Mouse (Mus musculus) kidney, embryonic 15.5 days (tissue): ENCODE results near the gene Sptbn1. TPM values are rescaled to one million over a fixed set of nuclear protein-coding genes. Genes with fewer than 3 reads are reported as not detected.

Source experiments
- ATAC-seq: fragments of 200-750 bp; cut with Nextera tagmentation; replicated peaks from 2 replicates; pipeline ENCODE4 v1.8.0; 2017; ENCODE audit warnings: moderate TSS enrichment; ENCODE audit not compliant: low FRiP score
- H3K27ac ChIP-seq: fragments of 300-500 bp; sonication (generic); 2 replicates; pipeline ENCODE4 v1.5.1; 2015; ENCODE audit warnings: mild to moderate bottlenecking, inconsistent platforms
- H3K27me3 ChIP-seq: fragments of 300-500 bp; sonication (generic); 2 replicates; pipeline ENCODE4 v1.6.1; 2015; ENCODE audit warnings: inconsistent platforms
- H3K36me3 ChIP-seq: fragments of 300-500 bp; sonication (generic); 2 replicates; pipeline ENCODE4 v1.6.1; 2015; ENCODE audit warnings: inconsistent platforms
- H3K4me1 ChIP-seq: fragments of 300-500 bp; sonication (generic); 2 replicates; pipeline ENCODE4 v1.6.1; 2015; ENCODE audit warnings: inconsistent platforms
- H3K4me2 ChIP-seq: fragments of 300-500 bp; sonication (generic); 2 replicates; pipeline ENCODE4 v1.6.1; 2015; ENCODE audit warnings: moderate library complexity, mild to moderate bottlenecking, inconsistent platforms
- H3K4me3 ChIP-seq: fragments of 300-500 bp; sonication (generic); replicated peaks from 2 replicates; pipeline ENCODE4 v1.5.1; 2015; ENCODE audit warnings: mild to moderate bottlenecking, inconsistent platforms
- H3K9ac ChIP-seq: fragments of 300-500 bp; sonication (generic); 2 replicates; pipeline ENCODE4 v1.6.1; 2015; ENCODE audit warnings: mild to moderate bottlenecking, inconsistent platforms
- H3K9me3 ChIP-seq: fragments of 300-500 bp; sonication (generic); replicated peaks from 2 replicates; pipeline ENCODE4 v1.6.1; 2016; ENCODE audit warnings: inconsistent platforms
- WGBS: fragments of 180-500 bp; shearing (Covaris S2); methylation state at CpG from one replicate; pipeline ENCODE4 v1.1.7; 2015; ENCODE audit warnings: mixed read lengths; 5-methylcytosine and 5-hydroxymethylcytosine counted together
- polyA plus RNA-seq: library from polyadenylated mRNA; unstranded; fragments of >200 nt; fragmentation: Nextera tagmentation; extraction: Ambion mirVana; gene quantifications from 2 replicates; pipeline ENCODE4 v1.2.1, GENCODE M21; 2015

Sptbn1 gene
- polyA plus RNA-seq, 1 experiment from 2014 or later, result 119 TPM

DNA sequence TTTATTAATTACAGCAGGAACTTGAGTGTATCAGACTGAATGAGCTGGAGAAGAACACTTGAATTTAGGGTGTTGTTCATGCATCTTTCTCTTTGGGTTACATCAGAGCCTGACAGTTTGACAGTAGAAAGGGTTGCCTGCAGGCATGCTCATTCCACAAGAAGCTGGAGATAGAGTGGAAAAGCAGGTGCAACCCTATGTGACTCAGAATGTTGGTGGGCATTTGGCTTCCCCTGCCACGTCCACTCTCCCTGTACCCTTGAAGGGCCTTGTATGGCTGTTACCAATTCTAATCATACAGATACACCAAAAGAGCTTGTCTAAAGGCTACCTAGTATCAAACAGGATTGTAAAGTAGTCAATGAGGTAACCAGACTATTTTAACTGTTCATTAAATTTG, 106.2 kb downstream of the Sptbn1 start:
- no peaks in the 10 kb centered on the region for H3K27me3 ChIP-seq
- H3K4me1 ChIP-seq, result peaks cover 64% of the 10 kb centered on the region
- H3K4me2 ChIP-seq, result no peak overlapping the region
- H3K36me3 ChIP-seq, result peaks cover 5% of the 10 kb centered on the region; the same call in 1 of the 2 replicates
- ATAC-seq, result no peak
- no peak overlapping the region for H3K4me3 ChIP-seq
- H3K9me3 ChIP-seq, result no peaks in the 10 kb centered on the region
- H3K9ac ChIP-seq, result no peak overlapping the region
- H3K27ac ChIP-seq, result peak overlapping the region; percentile 41
- 79% methylated on average over 1 of the region's 1 CpGs for WGBS

DNA sequence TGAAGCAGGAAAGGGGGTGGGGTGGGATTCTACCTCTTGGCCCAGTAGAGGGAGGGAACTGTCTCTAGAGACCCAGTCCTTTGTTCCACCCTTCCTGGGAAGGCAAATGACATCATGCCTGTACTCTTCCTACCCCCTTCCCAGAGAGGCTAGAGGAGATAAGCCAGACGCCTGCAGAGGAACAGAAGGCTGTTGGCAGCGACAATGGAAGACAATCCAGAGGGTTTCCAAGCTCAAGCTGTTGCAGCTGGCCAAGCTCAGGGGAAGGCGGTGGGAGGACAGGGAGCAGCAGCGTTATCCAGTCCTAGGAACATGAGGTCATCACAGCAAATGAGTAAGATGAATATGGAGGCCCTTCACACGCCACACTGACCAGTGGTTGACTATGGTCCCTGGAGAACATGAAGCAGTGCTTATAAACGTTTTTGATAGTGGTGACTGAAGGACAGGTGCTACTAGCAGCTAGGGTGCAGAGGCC, 106.8 kb downstream of the Sptbn1 start:
- H3K36me3 ChIP-seq, result peaks cover 5% of the 10 kb centered on the region; the same call in 1 of the 2 replicates
- no peak overlapping the region for H3K4me3 ChIP-seq
- peak; percentile 57 for ATAC-seq
- H3K4me1 ChIP-seq, result peaks cover 64% of the 10 kb centered on the region
- H3K27me3 ChIP-seq, result no peaks in the 10 kb centered on the region
- no peak overlapping the region for H3K4me2 ChIP-seq
- peak overlapping the region; percentile 78 for H3K27ac ChIP-seq
- no peaks in the 10 kb centered on the region for H3K9me3 ChIP-seq
- no peak overlapping the region for H3K9ac ChIP-seq
- 32% methylated on average over 6 of the region's 6 CpGs for WGBS

DNA sequence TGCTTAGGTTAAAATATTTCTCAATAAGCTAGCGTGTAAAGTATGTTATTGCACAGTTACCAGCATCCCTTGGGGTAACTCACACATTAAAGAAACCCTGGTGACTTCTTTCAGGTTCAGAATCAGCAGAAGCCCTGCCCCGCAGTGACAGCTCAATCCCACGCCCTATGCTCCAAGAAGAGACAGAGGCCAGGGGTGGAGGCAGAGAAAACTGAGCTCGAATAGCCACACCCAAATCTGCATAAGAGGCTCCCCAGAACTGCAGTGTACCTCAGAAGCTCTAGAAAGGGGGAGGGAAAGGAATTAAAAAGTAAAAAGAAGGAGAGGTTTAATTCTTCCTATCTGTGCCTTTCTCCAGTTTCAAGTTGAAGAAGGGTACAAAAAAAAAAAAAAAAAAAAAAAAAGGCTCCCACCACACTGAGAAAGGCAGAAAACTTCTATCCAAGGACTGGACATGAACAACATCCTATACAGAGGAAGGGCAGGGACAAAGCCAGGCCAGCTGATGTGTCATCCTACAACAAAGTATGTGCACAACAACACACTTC, 107.3 kb downstream of the Sptbn1 start:
- H3K9ac ChIP-seq, result no peak overlapping the region
- WGBS, result 62% methylated on average over 4 of the region's 4 CpGs
- no peaks in the 10 kb centered on the region for H3K9me3 ChIP-seq
- no peak for ATAC-seq
- peaks cover 63% of the 10 kb centered on the region for H3K4me1 ChIP-seq
- no peak overlapping the region for H3K4me2 ChIP-seq
- peak overlapping the region; percentile 78; the same call in 1 of the 2 replicates for H3K27ac ChIP-seq
- H3K27me3 ChIP-seq, result no peaks in the 10 kb centered on the region
- H3K4me3 ChIP-seq, result no peak overlapping the region
- peaks cover 5% of the 10 kb centered on the region; the same call in 1 of the 2 replicates for H3K36me3 ChIP-seq

DNA sequence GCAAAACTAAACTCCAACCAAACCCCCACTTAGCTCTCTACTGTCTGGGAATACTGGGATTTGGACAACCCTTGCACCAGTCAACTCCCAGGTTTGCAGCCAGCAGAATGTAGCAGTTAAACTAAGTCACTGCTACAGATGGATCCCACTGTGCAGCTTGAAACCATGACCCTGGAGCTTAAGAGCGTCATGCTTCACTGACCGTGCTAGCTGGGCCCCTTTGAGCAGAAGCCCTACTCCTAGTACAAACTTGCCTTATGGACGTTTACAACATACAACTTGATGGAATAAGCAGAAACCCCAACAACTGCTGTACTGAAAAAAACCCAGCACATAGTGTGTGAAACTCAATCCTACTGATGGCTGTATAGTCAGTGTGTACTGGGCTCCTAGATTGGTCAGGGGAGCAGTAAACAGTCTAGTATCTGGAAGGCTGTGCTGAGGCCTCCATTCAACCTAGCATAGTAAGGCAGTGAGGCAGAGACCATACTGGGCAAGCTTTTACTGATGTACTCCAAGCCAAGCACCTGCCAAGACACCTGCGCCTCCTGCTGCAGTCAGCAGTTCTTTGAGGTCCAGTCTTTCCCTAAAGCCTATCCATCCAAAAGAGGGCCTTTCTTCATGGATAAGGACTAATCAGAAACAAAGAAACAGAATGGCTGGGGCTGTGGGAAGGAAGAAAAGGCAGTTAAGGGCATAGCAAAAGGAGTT, 108.3 kb downstream of the Sptbn1 start:
- no peak overlapping the region for H3K9ac ChIP-seq
- no peaks in the 10 kb centered on the region for H3K27me3 ChIP-seq
- WGBS, result 64% methylated on average over 4 of the region's 4 CpGs
- ATAC-seq, result peak; percentile 76
- peak overlapping the region; percentile 78 for H3K27ac ChIP-seq
- no peak overlapping the region for H3K4me3 ChIP-seq
- peaks cover 60% of the 10 kb centered on the region for H3K4me1 ChIP-seq
- no peak overlapping the region for H3K4me2 ChIP-seq
- H3K9me3 ChIP-seq, result no peaks in the 10 kb centered on the region
- H3K36me3 ChIP-seq, result peaks cover 5% of the 10 kb centered on the region; the same call in 1 of the 2 replicates

DNA sequence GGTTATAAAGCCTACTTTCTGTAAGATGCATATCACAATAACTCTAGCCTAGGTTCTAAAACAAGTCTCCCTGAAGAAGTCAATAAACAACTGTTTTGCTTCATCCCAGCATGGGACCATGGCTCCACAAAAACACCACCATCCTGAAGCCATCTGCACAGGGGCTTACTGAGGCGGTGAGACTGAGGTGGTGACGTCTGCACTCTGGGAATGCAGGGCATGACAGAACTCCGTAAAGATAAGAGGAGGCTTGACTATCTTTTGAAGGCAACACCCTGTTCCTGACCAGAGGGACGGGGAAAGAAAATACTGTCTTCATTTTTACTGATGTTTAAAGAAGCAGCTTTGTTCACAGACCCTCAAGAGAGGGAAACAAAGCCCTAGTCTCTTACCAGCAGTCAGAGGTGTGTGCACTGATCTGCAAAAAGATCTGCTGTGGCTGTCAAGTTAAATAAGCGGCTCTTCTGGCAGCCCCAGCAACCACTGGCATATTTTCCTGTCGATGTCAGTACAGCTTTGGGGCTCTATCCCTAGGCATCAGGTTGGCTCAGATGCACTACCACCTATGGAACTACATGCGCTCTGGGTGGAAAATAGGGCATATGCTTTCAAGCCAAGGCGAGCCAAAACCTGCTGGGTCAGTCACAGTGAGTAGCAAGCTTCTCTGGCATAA, 109.8 kb downstream of the Sptbn1 start:
- ATAC-seq, result peak; percentile 26; the same call in 1 of the 2 replicates
- Histone ChIP-seq H3K4me1 (peaks cover 64% of the 10 kb centered on the region), H3K4me2 (no peak overlapping the region), H3K9me3 (no peaks in the 10 kb centered on the region), H3K27ac (no peak overlapping the region), H3K4me3 (no peak overlapping the region), H3K36me3 (peaks cover 18% of the 10 kb centered on the region), H3K9ac (no peak overlapping the region), H3K27me3 (no peaks in the 10 kb centered on the region)
- 47% methylated on average over 8 of the region's 8 CpGs for WGBS

DNA sequence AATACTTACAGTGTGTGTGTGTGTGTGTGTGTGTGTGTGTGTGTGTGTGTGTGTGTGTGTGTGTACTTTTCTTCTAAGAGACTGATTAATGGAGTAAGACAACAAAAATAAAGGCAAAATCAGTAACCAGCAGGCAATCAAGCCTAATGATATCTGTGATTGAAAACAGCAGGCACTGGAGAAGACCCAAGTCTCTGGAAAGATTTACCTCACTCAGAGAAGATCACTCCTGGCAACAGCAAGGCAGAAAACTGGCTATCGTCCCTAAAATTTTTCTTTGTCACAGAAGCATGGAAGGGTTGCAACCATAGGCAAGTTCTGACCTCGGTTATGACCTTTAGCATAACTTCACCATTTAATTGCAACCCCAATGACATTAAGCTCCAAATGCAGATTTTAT, 112.1 kb downstream of the Sptbn1 start:
- no peak overlapping the region for H3K4me2 ChIP-seq
- H3K4me3 ChIP-seq, result no peak overlapping the region
- no peak overlapping the region for H3K9ac ChIP-seq
- no peak for ATAC-seq
- 67% methylated on average over 2 of the region's 2 CpGs for WGBS
- H3K9me3 ChIP-seq, result no peaks in the 10 kb centered on the region
- H3K4me1 ChIP-seq, result peaks cover 52% of the 10 kb centered on the region
- no peaks in the 10 kb centered on the region for H3K27me3 ChIP-seq
- no peak overlapping the region for H3K27ac ChIP-seq
- H3K36me3 ChIP-seq, result peaks cover 39% of the 10 kb centered on the region

DNA sequence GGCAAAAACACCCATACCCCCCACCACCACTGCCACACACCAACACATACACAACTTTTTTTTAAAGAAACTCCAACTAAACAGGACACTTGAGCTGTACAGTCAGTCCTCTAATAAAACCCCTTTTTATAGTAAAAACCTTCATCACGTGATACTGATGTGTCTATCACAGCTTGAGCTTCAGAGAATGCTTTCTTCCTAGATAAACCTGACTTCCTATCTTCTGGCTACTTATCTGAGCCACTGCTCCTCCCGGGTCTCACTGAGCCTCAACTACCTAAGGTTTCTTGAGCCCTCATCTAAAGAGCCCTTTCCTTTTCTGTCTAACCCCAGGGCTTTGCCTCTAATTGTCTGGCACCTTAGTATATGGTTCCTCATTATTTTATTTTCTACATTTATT, 113.0 kb downstream of the Sptbn1 start:
- Histone ChIP-seq H3K9ac (no peak overlapping the region), H3K9me3 (no peaks in the 10 kb centered on the region), H3K4me2 (no peak overlapping the region), H3K4me3 (no peak overlapping the region), H3K36me3 (peaks cover 48% of the 10 kb centered on the region), H3K4me1 (peaks cover 45% of the 10 kb centered on the region), H3K27me3 (no peaks in the 10 kb centered on the region), H3K27ac (no peak overlapping the region)
- ATAC-seq, result no peak
- WGBS, result 87% methylated on average over 2 of the region's 2 CpGs

DNA sequence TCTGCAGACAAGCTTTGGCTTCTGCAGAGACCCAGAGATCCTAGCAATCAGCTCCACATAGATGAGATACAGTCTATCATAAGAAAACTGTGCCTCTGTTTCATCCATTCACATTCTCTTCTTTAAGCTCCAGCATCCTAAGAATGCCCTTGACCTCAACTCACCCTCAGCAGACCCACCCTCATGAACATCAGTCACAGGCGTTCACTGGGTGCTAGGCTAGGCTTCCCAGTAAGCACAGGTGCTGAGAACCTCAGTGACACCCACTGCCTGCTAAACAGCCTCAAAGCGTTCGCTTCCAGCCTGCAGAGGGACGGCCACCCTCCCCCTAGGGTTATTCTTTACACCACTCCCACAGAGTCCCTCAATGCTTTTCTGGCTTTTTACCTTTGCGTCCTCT, 119.1 kb downstream of the Sptbn1 start:
- H3K36me3 ChIP-seq, result peaks cover 85% of the 10 kb centered on the region
- H3K4me2 ChIP-seq, result no peak overlapping the region
- no peak overlapping the region for H3K4me3 ChIP-seq
- no peaks in the 10 kb centered on the region for H3K27me3 ChIP-seq
- no peak overlapping the region for H3K9ac ChIP-seq
- H3K9me3 ChIP-seq, result no peaks in the 10 kb centered on the region
- ATAC-seq, result no peak
- H3K4me1 ChIP-seq, result peaks cover 9% of the 10 kb centered on the region
- 79% methylated on average over 5 of the region's 5 CpGs for WGBS
- H3K27ac ChIP-seq, result no peak overlapping the region

DNA sequence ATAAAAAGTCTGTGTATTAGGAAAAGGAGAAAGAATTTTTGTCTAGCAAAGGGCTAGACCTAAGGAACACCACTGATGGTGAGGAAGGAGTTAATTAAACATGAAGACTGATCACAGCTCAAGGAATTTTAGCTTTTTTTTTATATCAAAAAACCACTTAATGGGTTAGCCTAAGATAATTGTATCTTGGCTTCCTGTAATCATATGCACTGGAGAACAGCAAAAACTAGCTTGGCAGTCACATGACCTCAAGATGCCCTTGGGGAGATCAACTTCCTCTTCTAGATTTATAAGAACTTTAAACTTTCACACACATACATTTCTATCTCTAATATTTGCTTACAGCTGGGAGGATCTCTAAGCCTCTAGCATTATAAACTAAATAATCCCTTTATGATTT, 119.6 kb downstream of the Sptbn1 start:
- no peak for ATAC-seq
- H3K36me3 ChIP-seq, result peaks cover 85% of the 10 kb centered on the region
- H3K4me3 ChIP-seq, result no peak overlapping the region
- H3K4me2 ChIP-seq, result no peak overlapping the region
- H3K4me1 ChIP-seq, result peaks cover 4% of the 10 kb centered on the region
- H3K9ac ChIP-seq, result no peak overlapping the region
- no peaks in the 10 kb centered on the region for H3K9me3 ChIP-seq
- no peaks in the 10 kb centered on the region for H3K27me3 ChIP-seq
- H3K27ac ChIP-seq, result no peak overlapping the region

DNA sequence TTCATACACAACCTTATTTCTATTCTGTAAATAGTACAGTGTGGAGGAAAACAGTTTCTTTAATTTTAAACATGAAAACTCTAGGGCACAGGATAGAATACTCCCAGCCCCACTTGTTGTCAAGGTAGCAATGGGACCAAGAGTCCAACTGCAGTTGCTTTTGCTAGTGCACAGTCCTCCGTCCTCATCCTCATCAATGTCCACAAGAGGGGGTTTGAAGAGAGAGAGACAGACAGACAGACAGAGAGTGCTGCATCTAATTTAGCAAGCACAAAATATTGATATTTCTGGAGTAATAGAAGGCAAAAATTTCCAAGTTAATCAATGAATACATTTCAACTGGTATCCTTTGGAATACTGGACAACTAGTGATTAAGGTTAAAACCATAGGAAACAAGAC, 120.1 kb downstream of the Sptbn1 start:
- 0 out of 2 replicates have a peak, but pooled peaks cover 2% of the 10 kb centered on the region for H3K4me1 ChIP-seq
- peaks cover 85% of the 10 kb centered on the region for H3K36me3 ChIP-seq
- no peak for ATAC-seq
- H3K27ac ChIP-seq, result no peak overlapping the region
- H3K9me3 ChIP-seq, result no peaks in the 10 kb centered on the region
- no peak overlapping the region for H3K9ac ChIP-seq
- H3K4me3 ChIP-seq, result no peak overlapping the region
- H3K4me2 ChIP-seq, result no peak overlapping the region
- no peaks in the 10 kb centered on the region for H3K27me3 ChIP-seq
- WGBS, result 100% methylated on average over 1 of the region's 1 CpGs

DNA sequence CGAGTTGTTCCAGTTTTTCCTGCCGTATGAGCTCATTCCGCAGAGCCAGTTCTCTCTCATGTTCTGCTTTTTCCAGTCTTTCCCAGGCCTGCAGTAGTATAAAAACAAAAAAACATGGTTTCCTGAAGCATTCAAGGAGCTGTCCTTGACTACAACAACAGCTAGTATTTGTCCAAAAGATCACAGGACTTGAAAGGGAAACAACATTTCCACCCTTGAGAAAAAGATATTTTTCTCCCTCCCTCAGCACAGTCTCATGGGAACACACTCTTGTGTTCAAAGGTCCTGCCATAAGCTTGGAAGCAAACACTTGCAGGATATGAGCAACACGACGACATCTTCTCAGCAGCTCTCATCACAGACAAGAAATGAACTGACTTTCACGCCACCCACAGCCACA, 124.9 kb downstream of the Sptbn1 start:
- H3K4me2 ChIP-seq, result no peak overlapping the region
- H3K9me3 ChIP-seq, result no peaks in the 10 kb centered on the region
- H3K9ac ChIP-seq, result no peak overlapping the region
- no peaks in the 10 kb centered on the region for H3K4me1 ChIP-seq
- no peak overlapping the region for H3K4me3 ChIP-seq
- 0 out of 2 replicates have a peak overlapping the region, but pooled peaks have one; percentile 45 for H3K27ac ChIP-seq
- no peaks in the 10 kb centered on the region for H3K27me3 ChIP-seq
- WGBS, result 73% methylated on average over 6 of the region's 6 CpGs
- no peak for ATAC-seq
- H3K36me3 ChIP-seq, result peaks cover 96% of the 10 kb centered on the region

DNA sequence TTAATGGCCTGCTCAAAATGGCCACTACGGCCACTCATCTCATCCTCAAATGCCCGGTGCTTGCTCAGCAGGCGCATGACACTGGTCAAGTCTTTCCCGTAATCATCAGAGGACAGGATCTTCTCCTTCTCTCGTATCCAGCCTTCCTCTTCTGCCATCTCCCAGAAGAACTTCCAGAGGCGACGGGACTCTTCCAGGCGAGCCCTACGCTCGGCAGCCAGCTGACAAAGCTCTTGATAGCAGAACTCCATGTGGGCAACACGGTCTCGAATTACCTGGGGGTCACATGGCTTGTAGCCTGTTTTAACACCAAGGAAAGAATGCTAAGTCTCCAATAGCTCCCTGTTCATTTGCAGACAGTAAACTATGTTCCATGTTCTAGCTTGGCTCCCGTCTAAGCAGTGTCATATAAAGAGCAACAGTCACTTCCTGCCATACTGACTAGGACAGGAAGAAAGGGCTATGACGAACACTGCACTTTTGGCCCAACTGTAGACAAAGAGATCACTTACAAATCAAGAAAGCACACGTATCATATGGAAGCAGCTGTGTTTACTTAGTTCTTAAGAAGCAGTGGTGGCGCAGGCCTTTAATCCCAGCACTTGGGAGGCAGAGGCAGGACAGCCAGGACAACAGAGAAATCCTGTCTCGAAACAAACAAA, 128.7 kb downstream of the Sptbn1 start:
- Histone ChIP-seq H3K4me1 (no peaks in the 10 kb centered on the region), H3K9me3 (no peaks in the 10 kb centered on the region), H3K36me3 (peaks cover 98% of the 10 kb centered on the region), H3K27me3 (no peaks in the 10 kb centered on the region), H3K27ac (no peak overlapping the region), H3K4me3 (no peak overlapping the region), H3K4me2 (no peak overlapping the region), H3K9ac (no peak overlapping the region)
- peak; percentile 40; the same call in 1 of the 2 replicates for ATAC-seq
- WGBS, result 68% methylated on average over 17 of the region's 17 CpGs
